Mouse (Mus musculus): ENCODE data around the gene Atp10b. TPM values are rescaled to one million over a fixed set of nuclear protein-coding genes. Genes with fewer than 3 reads are reported as not detected.

Gene Atp10b
- polyA plus RNA-seq, 2 experiments, result not detected

GRCm38 (mm10) chr11:43311000-43311399 is 161.3 kb downstream of the Atp10b start:
- TF ChIP-seq EP300 (IDR thresholded peaks at IDR 0.05; ENCODE audit: low read depth), result no peak
- TF ChIP-seq CTCF (IDR thresholded peaks at IDR 0.05; ENCODE audit: low read depth), result no peak
- no peak for DNase-seq (ENCODE audit: low read depth in 3 of 3, low spot score in 3 of 3)
- ATAC-seq (ENCODE audit: insufficient read depth), result no peak

More at GRCm38 (mm10) chr11:43311000-43311399, 161.3 kb downstream of the Atp10b start:
- no peaks in the 10 kb centered on the region for H3K27me3 ChIP-seq (ENCODE audit: control insufficient read depth, insufficient read depth, low read length)
- H3K4me3 ChIP-seq (ENCODE audit: insufficient read depth in 1 of 2, low read depth in 2 of 2, low read length in 2 of 2), result no peak overlapping the region
- no peaks in the 10 kb centered on the region for H3K9me3 ChIP-seq (ENCODE audit: control insufficient read depth, low read length)
- WGBS (ENCODE audit: insufficient replicate concordance), result 35% methylated on average over 1 of the region's 1 CpGs
- no peaks in the 10 kb centered on the region for H3K36me3 ChIP-seq (replicated peaks; ENCODE audit: control insufficient read depth, insufficient read depth, low read depth)
- no peak overlapping the region for H3K9ac ChIP-seq (replicated peaks)
- H3K27ac ChIP-seq, result no peak overlapping the region
- H3K4me1 ChIP-seq (replicated peaks; ENCODE audit: control insufficient read depth in 2 of 2, insufficient read depth in 2 of 2, low read length in 1 of 2), result no peaks in the 10 kb centered on the region
- H3K4me2 ChIP-seq (ENCODE audit: low read depth), result no peak overlapping the region

Other genes with a start within 250 kb of the Atp10b start
- gene Gm9972, start 114.1 kb upstream of the Atp10b start, polyA plus RNA-seq (2012; rRNA removed), result not detected in 2 replicates
- gene Gm9972, start 114.1 kb upstream of the Atp10b start, polyA plus RNA-seq (2014; fragmentation: Nextera tagmentation; extraction: Ambion mirVana), result not detected in 2 replicates

Data from liver, embryonic 14.5 days (tissue).